ENCODE assay signal across 11 mouse cellular contexts in genomic region chr11:5954435-5954834, GRCm38 (mm10). TPM values are rescaled to one million over a fixed set of nuclear protein-coding genes. Genes with fewer than 3 reads are reported as not detected.
DNase-seq lines count a peak whose midpoint lies in the region; ATAC-seq and TF ChIP-seq lines count a peak whose summit lies in the region.
"Had no signal": no experiment of that assay in that cellular context is flagged by ENCODE, and none has a peak within 500 bp of the region (broad histone marks: within the 10 kb centered on the region; RNA-seq: fewer than 3 reads in every experiment).

No protein-coding gene starts in this region.

- peak overlapping the region; percentile 86; the same call in 1 of the 2 replicates for H3K4me2 ChIP-seq in hindbrain, embryonic 15.5 days
- H3K4me2 ChIP-seq in hindbrain, embryonic 11.5 days (replicated peaks; ENCODE audit: low read depth, low read length) = no peak overlapping the region
- H3K4me2 ChIP-seq in neural tube, embryonic 15.5 days = 0 out of 2 replicates have a peak overlapping the region, but pooled peaks have one; percentile 81

- no peak for TF ChIP-seq RAD21 in MEL (IDR thresholded peaks at IDR 0.05; ENCODE audit: low read depth, low read length)

- H3K4me3 ChIP-seq in hindbrain, embryonic 15.5 days = no peak overlapping the region
- no peak overlapping the region for H3K4me3 ChIP-seq in hindbrain, embryonic 11.5 days (ENCODE audit: low read depth, low read length)
- peak overlapping the region; percentile 79 to 81 for H3K4me3 ChIP-seq in MEL (ENCODE audit: control insufficient read depth in 1 of 2, insufficient read depth in 1 of 2, low read depth in 2 of 2, low read length in 2 of 2)
- no peak overlapping the region for H3K4me3 ChIP-seq in limb, embryonic 10.5 days
- no peak overlapping the region for H3K4me3 ChIP-seq in neural tube, embryonic 15.5 days (replicated peaks)

- H3K27ac ChIP-seq in hindbrain, embryonic 15.5 days (replicated peaks) = no peak overlapping the region; the same call in 1 of the 2 replicates
- H3K27ac ChIP-seq in hindbrain, embryonic 11.5 days (ENCODE audit: low read depth, low read length) = no peak overlapping the region
- H3K27ac ChIP-seq in MEL (ENCODE audit: control insufficient read depth, low read depth, low read length) = peak overlapping the region; percentile 79
- 0 out of 2 replicates have a peak overlapping the region, but pooled peaks have one; percentile 92 for H3K27ac ChIP-seq in limb, embryonic 10.5 days
- no peak overlapping the region for H3K27ac ChIP-seq in neural tube, embryonic 15.5 days (replicated peaks)

- ATAC-seq in hindbrain, embryonic 15.5 days (ENCODE audit: low FRiP score, low read depth) = no peak
- no peak for ATAC-seq in hindbrain, embryonic 11.5 days (ENCODE audit: low FRiP score)
- ATAC-seq in neural tube, embryonic 15.5 days (ENCODE audit: low FRiP score) = no peak

- H3K79me2 ChIP-seq in MEL (ENCODE audit: control insufficient read depth, insufficient read depth, low read length, poor library complexity) = peaks cover 27% of the 10 kb centered on the region

- no peaks in the 10 kb centered on the region for H3K9me3 ChIP-seq in hindbrain, embryonic 15.5 days
- no peaks in the 10 kb centered on the region for H3K9me3 ChIP-seq in hindbrain, embryonic 11.5 days (ENCODE audit: control insufficient read depth, low read length)
- no peaks in the 10 kb centered on the region for H3K9me3 ChIP-seq in MEL (replicated peaks; ENCODE audit: insufficient read depth, low read length)
- H3K9me3 ChIP-seq in limb, embryonic 10.5 days (replicated peaks) = no peaks in the 10 kb centered on the region
- H3K9me3 ChIP-seq in neural tube, embryonic 15.5 days (replicated peaks) = no peaks in the 10 kb centered on the region

- no peaks in the 10 kb centered on the region for H3K27me3 ChIP-seq in hindbrain, embryonic 15.5 days
- H3K27me3 ChIP-seq in hindbrain, embryonic 11.5 days (ENCODE audit: control insufficient read depth, insufficient read depth, low read length) = no peaks in the 10 kb centered on the region
- no peaks in the 10 kb centered on the region for H3K27me3 ChIP-seq in MEL (ENCODE audit: control insufficient read depth in 1 of 2, insufficient read depth in 2 of 2, low read length in 2 of 2)
- no peaks in the 10 kb centered on the region for H3K27me3 ChIP-seq in limb, embryonic 10.5 days (ENCODE audit: low read depth, poor library complexity, severe bottlenecking)
- no peaks in the 10 kb centered on the region for H3K27me3 ChIP-seq in neural tube, embryonic 15.5 days (replicated peaks)

- TF ChIP-seq POLR2A in MEL (IDR thresholded peaks at IDR 0.05; ENCODE audit: control insufficient read depth in 1 of 2, insufficient read depth in 1 of 2, low read depth in 1 of 2, low read length in 2 of 2, poor library complexity in 1 of 2) = no peak

- TF ChIP-seq EP300 in MEL (IDR thresholded peaks at IDR 0.05; ENCODE audit: low read depth in 1 of 2, low read length in 2 of 2) = peak; percentile 32 to 53; a peak in 2 of 4 replicates

- DNase-seq in hindbrain, embryonic 11.5 days (ENCODE audit: low spot score) = no peak
- peak; percentile 53 for DNase-seq in MEL (ENCODE audit: low read depth, low spot score)
- DNase-seq in limb, embryonic 10.5 days (ENCODE audit: low spot score) = no peak
- DNase-seq in spleen, adult 12 weeks (ENCODE audit: low spot score) = no peak
- DNase-seq in lung, adult 18-20 months = no peak
- DNase-seq: adrenal gland, postnatal 25 days; kidney, adult 2 months had no signal

- peaks cover 30% of the 10 kb centered on the region for H3K4me1 ChIP-seq in hindbrain, embryonic 15.5 days (replicated peaks)
- H3K4me1 ChIP-seq in hindbrain, embryonic 11.5 days (replicated peaks; ENCODE audit: control insufficient read depth, insufficient read depth, low read length) = no peaks in the 10 kb centered on the region
- H3K4me1 ChIP-seq in MEL (ENCODE audit: control insufficient read depth in 1 of 2, insufficient read depth in 2 of 2, low read length in 2 of 2) = peaks cover 7 to 25% of the 10 kb centered on the region in 2 experiments
- peaks cover 30% of the 10 kb centered on the region for H3K4me1 ChIP-seq in limb, embryonic 10.5 days
- peaks cover 28% of the 10 kb centered on the region for H3K4me1 ChIP-seq in neural tube, embryonic 15.5 days

- TF ChIP-seq CTCF in MEL (IDR thresholded peaks at IDR 0.05 in 2 of 3, conservative IDR thresholded peaks at IDR 0.05 in 1 of 3; ENCODE audit: control insufficient read depth in 1 of 3, insufficient read depth in 1 of 3, low read depth in 2 of 3, low read length in 3 of 3, poor library complexity in 1 of 3, severe bottlenecking in 1 of 3) = no peak

- no peak overlapping the region for H3K9ac ChIP-seq in hindbrain, embryonic 15.5 days
- no peak overlapping the region; the same call in 1 of the 2 replicates for H3K9ac ChIP-seq in hindbrain, embryonic 11.5 days (ENCODE audit: low read depth, low read length)
- peak overlapping the region; percentile 88 for H3K9ac ChIP-seq in MEL (ENCODE audit: control insufficient read depth, low read depth, low read length, poor library complexity, severe bottlenecking)
- H3K9ac ChIP-seq in neural tube, embryonic 15.5 days (replicated peaks) = no peak overlapping the region

- WGBS in hindbrain, embryonic 15.5 days = 83% methylated on average over 5 of the region's 5 CpGs
- WGBS in hindbrain, embryonic 11.5 days = 75% methylated on average over 5 of the region's 5 CpGs
- 78% methylated on average over 5 of the region's 5 CpGs for WGBS in limb, embryonic 10.5 days
- WGBS in neural tube, embryonic 15.5 days = 79% methylated on average over 5 of the region's 5 CpGs

- no peaks in the 10 kb centered on the region; the same call in 1 of the 2 replicates for H3K36me3 ChIP-seq in hindbrain, embryonic 15.5 days
- H3K36me3 ChIP-seq in hindbrain, embryonic 11.5 days (ENCODE audit: control insufficient read depth, insufficient read depth, low read length) = no peaks in the 10 kb centered on the region
- peaks cover 0 to 14% of the 10 kb centered on the region in 2 experiments; a peak in 2 of 4 replicates for H3K36me3 ChIP-seq in MEL (ENCODE audit: control insufficient read depth in 1 of 2, insufficient read depth in 2 of 2, low read length in 2 of 2)
- peaks cover 13% of the 10 kb centered on the region for H3K36me3 ChIP-seq in limb, embryonic 10.5 days
- peaks cover 6% of the 10 kb centered on the region for H3K36me3 ChIP-seq in neural tube, embryonic 15.5 days

TF ChIP-seq in MEL, 35 proteins besides CTCF, POLR2A, EP300 and RAD21:
- TF ChIP-seq SMC3 (IDR thresholded peaks at IDR 0.05; ENCODE audit: low read depth, low read length) = no peak
- TF ChIP-seq RCOR1 (IDR thresholded peaks at IDR 0.05; ENCODE audit: low read depth, low read length) = peak; percentile 98
- peak; percentile 69; the same call in 1 of the 2 replicates for TF ChIP-seq MXI1 (IDR thresholded peaks at IDR 0.05; ENCODE audit: low read depth, low read length)
- TF ChIP-seq TAL1 (IDR thresholded peaks at IDR 0.05; ENCODE audit: low read length) = no peak
- no peak for TF ChIP-seq ZC3H11A (IDR thresholded peaks at IDR 0.05; ENCODE audit: low read depth, low read length)
- no peak for TF ChIP-seq E2F4 (IDR thresholded peaks at IDR 0.05; ENCODE audit: borderline replicate concordance, low read depth, low read length)
- TF ChIP-seq GATA1 (IDR thresholded peaks at IDR 0.05; ENCODE audit: low read depth, low read length) = peak; percentile 81
- 0 out of 2 replicates have a peak, but pooled peaks have one; percentile 35 for TF ChIP-seq TCF12 (IDR thresholded peaks at IDR 0.05; ENCODE audit: low read depth, low read length)

RNA-seq across cellular contexts. Expression of gene Ykt6, which starts 1.1 kb away (rescaled TPM):
- 89.5 and 93.7 TPM in 2 replicates for polyA plus RNA-seq in hindbrain, embryonic 15.5 days (2015; fragmentation: Nextera tagmentation; extraction: Ambion mirVana)
- 30.2 and 31.9 TPM in 2 replicates for polyA plus RNA-seq in hindbrain, embryonic 11.5 days (2014; fragmentation: Nextera tagmentation; extraction: Ambion mirVana)
- total RNA-seq in MEL (2012; rRNA removed) = 83.9 and 89.5 TPM in 2 replicates
- polyA plus RNA-seq in MEL (2012; ENCODE audit: insufficient read depth in 1 of 2, insufficient read length in 2 of 2, low read depth in 1 of 2, low replicate concordance in 2 of 2, missing spikeins in 1 of 2) = 10 to 100 TPM; 76.5 to 98.1 TPM
- polyA plus RNA-seq in limb, embryonic 10.5 days (2016; fragmentation: Nextera tagmentation; extraction: Ambion mirVana) = 55.5 and 65.5 TPM in 2 replicates
- 84.9 and 87.1 TPM in 2 replicates for polyA plus RNA-seq in neural tube, embryonic 15.5 days (2015; fragmentation: Nextera tagmentation; extraction: Ambion mirVana)

RNA-seq across cellular contexts. Expression of gene Gck, which starts 4.6 kb away (rescaled TPM):
- polyA plus RNA-seq in hindbrain, embryonic 15.5 days (2015; fragmentation: Nextera tagmentation; extraction: Ambion mirVana) = 5.7 and 5.8 TPM in 2 replicates
- polyA plus RNA-seq in hindbrain, embryonic 11.5 days (2014; fragmentation: Nextera tagmentation; extraction: Ambion mirVana) = 2.9 and 3.0 TPM in 2 replicates
- total RNA-seq in MEL (2012; rRNA removed) = not detected in 2 replicates
- not detected for polyA plus RNA-seq in MEL (2012; ENCODE audit: insufficient read depth in 1 of 2, insufficient read length in 2 of 2, low read depth in 1 of 2, low replicate concordance in 2 of 2, missing spikeins in 1 of 2)
- polyA plus RNA-seq in limb, embryonic 10.5 days (2016; fragmentation: Nextera tagmentation; extraction: Ambion mirVana) = 0.55 and 1.3 TPM in 2 replicates
- 3.4 and 4.2 TPM in 2 replicates for polyA plus RNA-seq in neural tube, embryonic 15.5 days (2015; fragmentation: Nextera tagmentation; extraction: Ambion mirVana)
- total RNA-seq: monocyte, adult 5-6 weeks had no signal

RNA-seq across cellular contexts. Expression of gene Myl7, which starts 55.9 kb away (rescaled TPM):
- polyA plus RNA-seq in hindbrain, embryonic 15.5 days (2015; fragmentation: Nextera tagmentation; extraction: Ambion mirVana) = 0.36 and 0.69 TPM in 2 replicates
- polyA plus RNA-seq in hindbrain, embryonic 11.5 days (2014; fragmentation: Nextera tagmentation; extraction: Ambion mirVana) = 0.31 and 2.4 TPM in 2 replicates
- not detected in 2 replicates for total RNA-seq in MEL (2012; rRNA removed)
- polyA plus RNA-seq in MEL (2012; ENCODE audit: insufficient read depth in 1 of 2, insufficient read length in 2 of 2, low read depth in 1 of 2, low replicate concordance in 2 of 2, missing spikeins in 1 of 2) = not detected
- polyA plus RNA-seq in limb, embryonic 10.5 days (2016; fragmentation: Nextera tagmentation; extraction: Ambion mirVana) = 6.8 and 8.0 TPM in 2 replicates
- polyA plus RNA-seq in neural tube, embryonic 15.5 days (2015; fragmentation: Nextera tagmentation; extraction: Ambion mirVana) = 1.4 and 10.6 TPM in 2 replicates
- total RNA-seq: adrenal gland, postnatal 25 days; left cerebral cortex, postnatal 36 days; monocyte, adult 5-6 weeks had no signal

Comparison
In these comparisons a context has a peak if more than half of its experiments do, and no peak if none do; other contexts are left out.
1. H3K27ac ChIP-seq: peak in MEL (single experiment) and limb, embryonic 10.5 days (single experiment); none in hindbrain, embryonic 15.5 days (single experiment), hindbrain, embryonic 11.5 days (single experiment) and neural tube, embryonic 15.5 days (single experiment).
2. H3K4me3 ChIP-seq: peak in MEL (2 of 2); none in hindbrain, embryonic 15.5 days (single experiment), hindbrain, embryonic 11.5 days (single experiment), limb, embryonic 10.5 days (single experiment) and neural tube, embryonic 15.5 days (single experiment).